Mouse (Mus musculus): ENCODE results near the gene Cox7a2.

The Cox7a2 gene

DNA sequence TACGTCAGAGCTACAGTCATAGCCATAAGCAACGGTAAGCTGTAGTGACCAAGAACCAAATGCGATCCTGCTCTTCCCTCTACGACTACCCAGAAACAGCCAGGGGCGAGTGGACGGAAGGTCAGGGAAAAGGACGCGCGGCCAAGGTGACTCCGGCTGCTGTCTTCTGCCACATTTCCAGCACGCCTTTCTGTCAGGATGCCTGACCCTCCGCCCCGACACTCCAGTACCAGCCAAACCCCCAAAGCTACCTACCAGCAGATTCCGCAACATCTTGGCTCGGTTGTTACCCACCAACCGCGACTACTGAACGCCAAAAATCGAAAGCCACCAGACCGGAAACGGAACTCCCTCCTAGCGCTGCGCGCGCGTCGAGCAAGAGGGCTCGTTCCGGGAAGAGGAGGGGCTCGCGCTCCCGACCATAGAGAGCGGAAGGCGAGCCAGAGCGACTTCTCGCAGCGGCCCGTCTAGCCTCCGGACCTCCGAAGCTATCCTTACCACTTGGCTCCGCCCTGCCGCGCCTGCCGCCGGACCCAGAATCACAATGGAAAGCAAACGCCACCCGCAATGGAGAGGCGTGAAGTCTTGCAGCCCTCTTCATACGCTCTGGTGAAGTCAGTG lies at the start of gene Cox7a2:
Gene Cox7a2 (minus strand): TSS at position 494 of the 621 bp plus-strand sequence.
- peak; percentile 94 to 96 for DNase-seq (ENCODE audit: low spot score in 2 of 2)

DNA sequence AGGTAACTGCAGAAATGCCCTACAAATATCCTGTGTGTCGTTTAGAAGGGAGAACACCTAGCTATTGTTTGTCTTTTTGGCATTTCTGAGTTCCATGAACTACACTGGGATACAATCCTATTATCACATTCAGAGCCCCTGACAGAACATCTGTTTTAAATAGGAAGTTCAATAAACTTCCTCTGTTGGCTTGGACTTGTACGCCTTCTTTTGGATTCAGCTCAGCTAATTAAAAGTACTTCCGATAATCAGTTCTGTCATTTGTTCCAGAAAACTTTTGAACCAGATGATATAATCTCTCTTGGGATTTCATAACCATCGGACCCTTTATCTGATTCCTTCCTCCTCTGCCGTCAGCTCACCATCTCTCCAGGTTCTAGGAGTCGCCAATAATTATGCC lies 49.7 kb upstream of the Cox7a2 start:
- DNase-seq (ENCODE audit: low spot score in 2 of 2), result no peak

DNA sequence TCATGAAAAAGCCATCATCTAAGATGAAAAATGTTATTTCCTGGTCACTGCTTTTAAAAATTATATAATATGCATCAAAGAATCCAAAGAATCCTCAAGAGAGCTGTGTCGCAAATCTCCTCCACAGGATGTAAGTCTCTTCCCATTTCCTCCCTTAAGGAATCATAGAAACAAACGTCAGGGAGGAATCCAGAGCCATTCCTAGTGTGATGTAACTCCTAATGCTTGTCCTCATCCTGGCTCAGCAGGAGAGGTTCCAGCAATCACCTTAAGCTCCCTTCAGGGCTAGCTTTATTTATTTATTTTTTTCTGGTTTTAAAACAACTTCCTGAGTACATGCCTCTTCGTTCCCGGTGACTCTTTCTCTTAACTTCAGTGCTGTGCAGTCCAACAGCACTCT lies 47.5 kb upstream of the Cox7a2 start:
- no peak for DNase-seq (ENCODE audit: low spot score in 2 of 2)

- DNase-seq (ENCODE audit: low spot score in 2 of 2), result no peak
Measured at GRCm38 (mm10) chr9:79806317-79807075, 46.8 kb upstream of the Cox7a2 start.

DNA sequence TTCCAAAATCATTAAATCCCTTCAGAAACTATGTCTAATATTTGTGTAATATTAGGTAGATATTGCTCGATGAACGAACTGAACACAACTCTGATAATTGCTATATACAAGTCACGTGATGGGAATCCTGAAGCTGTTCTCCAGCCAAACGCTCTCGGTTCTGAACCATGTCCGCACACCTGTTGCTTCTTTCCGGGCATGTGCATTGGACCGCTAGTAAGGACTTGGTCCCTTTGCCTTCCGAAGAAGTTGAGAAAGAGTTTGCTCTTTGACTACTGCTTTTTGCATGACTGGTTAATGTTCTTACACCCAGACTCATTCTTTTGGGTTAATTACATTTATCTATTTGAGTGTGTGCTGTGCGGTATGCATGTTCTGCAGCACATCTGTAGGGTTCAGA lies 45.7 kb upstream of the Cox7a2 start:
- DNase-seq (ENCODE audit: low spot score in 2 of 2), result no peak

DNA sequence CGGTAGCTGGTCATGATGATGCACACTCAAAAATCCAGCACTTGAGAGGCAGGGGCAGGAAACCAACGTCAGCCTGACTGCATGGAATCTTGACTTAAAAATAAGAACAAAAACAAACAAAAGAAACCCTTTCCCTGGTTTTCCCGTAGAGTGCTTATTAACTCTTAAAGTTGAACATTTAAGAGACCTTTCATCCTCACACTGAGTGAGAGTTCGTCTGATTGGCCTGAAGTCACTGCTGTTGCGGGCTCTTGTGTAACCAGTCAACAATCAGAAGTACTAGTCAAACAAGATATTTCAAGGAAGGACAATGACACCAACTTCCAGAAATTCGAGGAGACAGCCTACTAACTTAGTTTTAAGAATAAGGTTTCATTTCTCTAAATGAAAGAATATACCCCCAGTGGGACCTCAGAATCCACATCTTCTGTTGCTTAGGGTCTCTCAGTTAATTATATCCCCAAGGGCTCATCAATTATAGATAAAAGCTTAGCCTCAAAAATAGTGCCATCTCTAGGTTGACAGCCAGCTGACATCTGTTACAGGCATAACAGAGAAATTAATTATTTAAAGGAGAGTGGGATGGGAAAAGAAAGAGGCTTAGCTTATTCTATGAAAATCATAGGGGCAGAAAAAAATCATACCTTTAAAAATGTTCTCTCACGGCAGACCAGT lies 36.9 kb upstream of the Cox7a2 start:
- DNase-seq (ENCODE audit: low spot score in 2 of 2), result no peak

GRCm38 (mm10) chr9:79795076-79795475 lies 35.4 kb upstream of the Cox7a2 start:
- no peak for DNase-seq (ENCODE audit: low spot score in 2 of 2)

GRCm38 (mm10) chr9:79792841-79793835 lies 33.5 kb upstream of the Cox7a2 start, which contains the start of gene Tmem30a:
TSS of gene Tmem30a (minus strand) at chr9:79793507.
- peak; percentile 88 to 93 for DNase-seq (ENCODE audit: low spot score in 2 of 2)

DNA sequence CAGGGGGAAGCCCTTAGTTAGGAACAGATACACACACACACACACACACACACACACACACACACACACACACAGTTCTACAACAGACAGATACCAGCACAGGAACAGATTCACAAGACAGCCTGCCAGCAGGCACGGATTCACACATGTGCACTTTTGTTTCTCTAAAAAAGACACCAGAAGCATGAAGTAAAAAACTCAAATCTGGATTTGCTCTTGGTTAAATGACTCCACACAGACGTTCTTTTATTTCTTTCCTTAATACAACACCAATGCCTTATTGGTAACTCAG lies 26.1 kb upstream of the Cox7a2 start:
- DNase-seq (ENCODE audit: low spot score in 2 of 2), result no peak

DNA sequence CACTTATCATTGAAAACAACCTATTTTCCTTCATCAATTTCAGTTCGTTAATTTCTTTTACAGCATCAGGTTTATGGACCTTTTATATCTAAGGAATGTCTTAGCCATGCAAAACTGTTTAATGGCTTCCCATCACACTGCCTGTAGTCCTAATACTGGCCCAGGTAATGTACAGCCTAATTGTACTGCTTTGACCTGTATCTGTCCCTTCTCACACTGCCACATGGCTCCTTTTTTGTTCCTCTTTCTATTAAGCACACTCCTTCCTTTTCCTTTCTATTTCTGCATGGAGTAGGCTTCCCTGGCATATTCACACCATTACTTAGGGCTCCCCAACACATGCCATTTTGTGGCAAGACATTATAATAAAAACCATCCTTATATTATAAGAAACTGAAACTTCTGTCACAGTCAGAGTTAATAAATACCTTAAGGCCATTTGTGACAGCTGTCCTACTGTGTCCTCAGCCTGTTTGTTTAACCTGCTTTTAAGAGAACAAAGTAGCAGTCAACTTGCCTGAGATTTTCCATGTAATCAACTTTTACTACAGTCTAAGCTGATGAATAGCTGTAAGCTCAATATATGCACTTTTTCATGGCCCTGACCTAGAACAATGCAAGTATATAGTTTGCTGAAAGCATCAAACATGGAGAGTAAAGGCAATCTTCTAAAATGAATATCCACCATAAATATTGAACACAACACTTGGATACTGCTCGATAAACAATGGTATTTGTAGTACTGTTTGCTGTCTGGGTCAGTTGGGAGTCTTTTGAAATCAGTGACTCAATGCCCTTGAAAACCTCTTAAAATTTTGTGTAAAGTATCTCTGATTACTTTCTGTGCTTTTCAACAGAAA lies 25.5 kb upstream of the Cox7a2 start:
- no peak for DNase-seq (ENCODE audit: low spot score in 2 of 2)

DNA sequence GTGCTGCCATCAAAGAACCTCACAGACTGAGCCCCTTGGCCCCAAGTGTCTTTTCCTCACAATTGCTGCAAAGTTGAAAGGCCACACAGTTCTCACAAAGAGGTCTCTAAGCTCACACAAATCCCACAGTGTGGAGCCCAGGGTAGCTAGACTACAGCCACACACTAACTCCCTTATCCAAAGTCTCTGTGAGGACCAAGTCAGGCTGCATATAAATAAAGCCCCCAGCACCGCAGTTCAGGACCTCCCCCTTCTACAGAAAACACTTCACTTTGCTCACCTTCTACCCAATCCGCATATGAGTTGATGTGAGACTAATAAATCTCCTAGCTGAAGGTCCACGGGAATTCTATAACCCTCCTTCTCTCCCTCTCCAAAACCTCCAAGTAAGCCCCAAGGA lies 24.8 kb upstream of the Cox7a2 start:
- DNase-seq (ENCODE audit: low spot score in 2 of 2), result no peak

DNA sequence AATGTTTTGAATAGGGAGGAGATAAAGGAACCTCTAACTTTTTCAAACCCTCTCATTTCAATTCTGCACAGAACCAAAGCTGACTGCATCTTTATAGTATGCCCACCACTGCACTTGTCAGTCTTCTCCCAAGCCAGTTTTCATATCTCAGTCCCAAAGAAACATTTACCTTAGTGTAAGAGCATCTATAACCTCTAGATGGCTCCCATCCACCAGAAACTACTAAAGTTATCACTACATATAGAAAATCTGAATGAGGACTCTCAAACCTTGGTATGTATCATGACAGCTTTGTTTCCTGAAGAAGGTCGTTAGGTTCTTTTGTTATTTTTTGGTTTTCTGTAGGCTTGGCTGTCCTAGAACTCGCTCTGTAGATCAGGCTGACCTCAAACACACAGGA lies 19.7 kb upstream of the Cox7a2 start:
- DNase-seq (ENCODE audit: low spot score in 2 of 2), result no peak

DNA sequence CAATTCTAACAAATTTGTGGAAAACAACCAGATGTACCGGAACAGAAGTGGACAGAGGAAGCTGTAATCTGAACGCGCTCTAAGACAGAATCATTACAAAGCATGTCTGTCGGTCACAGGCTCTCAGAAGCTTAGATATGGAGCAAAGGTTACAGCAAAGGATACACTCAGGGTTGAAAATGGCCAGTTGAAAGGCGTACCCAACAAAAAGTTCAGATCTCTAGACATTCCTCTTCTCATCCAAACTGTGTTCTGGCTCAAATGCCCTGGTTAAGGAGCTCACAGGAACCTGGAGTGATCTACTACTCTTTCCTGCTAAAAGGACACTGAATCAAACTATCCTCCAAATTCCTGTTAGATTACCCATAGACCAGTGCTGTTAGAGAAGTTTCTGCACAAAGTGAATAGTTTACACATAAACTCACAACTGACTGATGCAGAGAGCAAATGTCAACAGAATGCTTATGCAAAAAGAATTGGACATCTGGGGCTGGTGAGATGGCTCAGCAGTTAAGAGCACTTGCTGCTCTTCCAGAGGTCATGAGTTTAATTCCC lies 7.4 kb upstream of the Cox7a2 start:
- no peak for DNase-seq (ENCODE audit: low spot score in 2 of 2)

DNA sequence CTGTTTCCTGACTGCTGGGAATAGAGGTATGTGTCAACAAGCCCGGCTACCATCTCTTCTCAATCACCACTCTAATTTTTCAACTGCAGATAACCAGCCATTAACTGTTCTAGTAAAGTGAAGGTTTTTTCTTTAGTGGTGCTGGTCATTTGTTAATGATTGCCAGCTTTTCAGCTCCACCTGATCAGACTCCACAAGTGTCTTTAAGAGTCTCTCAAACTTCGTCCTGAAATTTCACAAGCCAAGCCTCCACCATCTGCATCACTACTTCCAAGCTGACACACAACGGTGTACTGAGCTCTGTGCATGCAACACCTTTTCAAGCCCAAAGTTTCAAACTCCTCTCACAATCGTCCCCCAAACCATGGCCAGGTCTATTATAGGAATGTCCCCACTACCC lies 5.7 kb upstream of the Cox7a2 start:
- no peak for DNase-seq (ENCODE audit: low spot score in 2 of 2)

- no peak for DNase-seq (ENCODE audit: low spot score in 2 of 2)
Measured at GRCm38 (mm10) chr9:79762519-79762918, 2.8 kb upstream of the Cox7a2 start.

DNA sequence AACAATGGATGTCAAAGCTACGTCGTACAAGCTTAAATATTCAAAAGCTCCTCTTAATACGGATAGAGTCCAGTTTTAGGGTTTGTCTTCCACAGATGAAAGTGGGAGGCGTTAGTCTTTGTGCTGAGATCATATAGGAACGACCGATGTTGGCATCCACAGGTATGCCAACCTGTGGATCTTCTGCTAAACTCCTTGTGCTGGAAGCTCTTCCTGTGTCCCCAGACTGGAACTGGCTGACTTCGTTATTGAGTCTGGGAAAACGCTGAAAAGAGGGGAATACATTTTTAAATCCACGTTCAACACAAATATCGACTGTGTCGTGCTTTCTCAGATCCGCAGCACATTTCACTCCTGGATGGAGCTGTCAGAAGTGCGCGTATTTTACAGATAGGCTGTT lies 398 bp upstream of the Cox7a2 start:
- no peak for DNase-seq (ENCODE audit: low spot score in 2 of 2)

GRCm38 (mm10) chr9:79755311-79755710 lies 4.4 kb downstream of the Cox7a2 start:
- DNase-seq (ENCODE audit: low spot score in 2 of 2), result no peak

DNA sequence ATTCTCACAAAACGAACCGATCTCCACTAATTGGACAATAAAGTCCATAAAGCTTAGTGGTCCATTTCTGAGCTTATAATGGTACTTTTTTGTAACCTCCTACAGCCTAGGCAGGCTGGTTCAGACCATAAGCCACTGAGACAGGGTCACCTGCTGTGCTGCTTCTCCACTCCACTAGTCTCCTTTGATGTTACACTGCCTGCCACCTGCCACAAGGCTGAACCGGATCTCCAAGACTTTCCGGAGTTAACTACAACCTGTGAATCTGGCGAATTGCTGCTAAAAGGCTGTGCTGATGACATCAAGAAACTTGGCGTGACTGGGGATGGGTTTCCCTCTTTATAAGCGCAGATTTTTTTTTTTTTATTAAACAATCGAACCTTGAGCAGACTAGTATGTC lies 7.8 kb downstream of the Cox7a2 start:
- DNase-seq (ENCODE audit: low spot score in 2 of 2), result no peak

GRCm38 (mm10) chr9:79750709-79751108 lies 9.0 kb downstream of the Cox7a2 start:
- DNase-seq (ENCODE audit: low spot score in 2 of 2), result no peak

- no peak for DNase-seq (ENCODE audit: low spot score in 2 of 2)
Measured at GRCm38 (mm10) chr9:79745036-79745435, 14.6 kb downstream of the Cox7a2 start.

DNA sequence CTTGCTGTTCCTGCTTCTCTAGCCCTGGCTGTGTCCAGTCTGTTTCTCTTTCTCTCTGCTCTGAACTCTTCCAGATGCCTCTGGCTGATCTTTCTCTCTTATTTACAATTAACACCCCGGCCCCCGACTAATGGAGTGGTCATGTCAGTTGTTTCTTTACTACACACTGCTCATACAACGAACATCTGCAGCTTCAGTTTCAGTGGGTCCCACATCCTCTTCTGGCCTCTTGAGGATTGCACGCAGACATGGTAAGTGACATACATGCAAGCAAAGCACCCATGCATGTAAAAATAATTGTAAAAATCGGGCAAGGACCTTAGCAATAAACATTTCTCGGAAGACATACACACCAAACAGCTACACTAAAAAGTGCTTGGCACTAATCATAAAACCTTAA lies 24.1 kb downstream of the Cox7a2 start:
- no peak for DNase-seq (ENCODE audit: low spot score in 2 of 2)
